Mouse (Mus musculus) brain, embryonic 14.5 days (tissue): ENCODE results near the gene Abcc4.

Experiments used
- CTCF ChIP-seq: fragments of 200-500 bp; IDR thresholded peaks from 2 replicates; pipeline ENCODE4 v1.5.1; 2012; ENCODE audit warnings: inconsistent platforms, mild to moderate bottlenecking, moderate library complexity, borderline replicate concordance; ENCODE audit not compliant: insufficient read depth, insufficient read length; ENCODE audit errors: extremely low read depth
- POLR2A ChIP-seq: fragments of 200-500 bp; IDR thresholded peaks from 2 replicates; pipeline ENCODE4 v1.6.1; 2012; ENCODE audit warnings: mild to moderate bottlenecking, inconsistent platforms, borderline replicate concordance; ENCODE audit not compliant: poor library complexity, insufficient read depth, insufficient read length, severe bottlenecking; ENCODE audit errors: extremely low read depth

DNA sequence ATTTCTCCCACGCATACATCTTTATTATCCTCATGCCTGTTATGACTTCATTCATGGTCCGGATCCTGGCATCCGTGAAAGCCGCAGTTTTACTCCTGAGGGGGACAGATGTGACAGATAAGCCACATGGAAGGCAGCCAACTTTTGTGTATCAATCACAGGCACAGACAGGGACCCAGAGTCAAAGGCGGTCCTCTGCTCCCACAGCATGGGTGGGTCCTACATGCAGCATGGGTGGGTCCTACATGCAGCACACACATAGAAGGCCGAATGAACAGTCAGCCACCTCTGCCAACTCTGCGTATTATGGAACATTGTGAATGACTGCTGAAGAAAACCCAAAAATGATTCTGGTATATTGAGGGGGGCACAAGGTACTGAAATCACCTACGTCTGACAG, 76.4 kb downstream of the Abcc4 start:
- no peak for TF ChIP-seq CTCF
- TF ChIP-seq POLR2A: no peak
